Mouse (Mus musculus) bone marrow, adult 2 months (tissue): ENCODE results near the gene Slc6a6. TPM values are rescaled to one million over a fixed set of nuclear protein-coding genes. Genes with fewer than 3 reads are reported as not detected.

Experiments used
- H3K27ac ChIP-seq: fragments of 200-500 bp; 2 replicates; pipeline ENCODE4 v1.5.1; 2012; ENCODE audit warnings: low read depth, mild to moderate bottlenecking, control low read depth, inconsistent platforms, low read length; ENCODE audit not compliant: control insufficient read depth, poor library complexity, insufficient read depth
- H3K4me1 ChIP-seq: fragments of 200-500 bp; 2 replicates; pipeline ENCODE4 v1.6.1; 2011; ENCODE audit warnings: low read length; ENCODE audit not compliant: control insufficient read depth, insufficient read depth
- H3K4me3 ChIP-seq: fragments of 200-500 bp; replicated peaks from 2 replicates; pipeline ENCODE3; 2011; ENCODE audit warnings: mild to moderate bottlenecking, low read depth, low read length, control low read depth; ENCODE audit not compliant: control insufficient read depth
- CTCF ChIP-seq: fragments of 200-500 bp; IDR thresholded peaks from 2 replicates; pipeline ENCODE4 v1.5.1; 2011; ENCODE audit warnings: low read length, control low read depth; ENCODE audit not compliant: control insufficient read depth, insufficient read depth
- POLR2A ChIP-seq: fragments of 200-500 bp; IDR thresholded peaks from 2 replicates; pipeline ENCODE4 v1.6.1; 2011; ENCODE audit warnings: low read depth, mild to moderate bottlenecking, control low read depth, low read length, borderline replicate concordance; ENCODE audit not compliant: control insufficient read depth
- WGBS: fragments of 180-500 bp; shearing (Covaris S2); methylation state at CpG from one replicate; pipeline ENCODE4 v1.1.7; 2018; 5-methylcytosine and 5-hydroxymethylcytosine counted together
- polyA plus RNA-seq: library from polyadenylated mRNA; stranded (reverse); fragments of >200 nt; gene quantifications from 2 replicates; pipeline ENCODE4 v1.2.4, GENCODE M21; 2011; ENCODE audit warnings: low replicate concordance; ENCODE audit not compliant: missing spikeins, insufficient read depth, insufficient read length

The Slc6a6 gene
- polyA plus RNA-seq, 1 experiment, result 36.3 TPM

- Histone ChIP-seq H3K4me3 (peak overlapping the region; percentile 29), H3K4me1 (peaks cover 7% of the 10 kb centered on the region), H3K27ac (no peak overlapping the region)
- WGBS, result 71% methylated on average over 7 of the region's 7 CpGs
- no peak for TF ChIP-seq CTCF
Measured at GRCm38 (mm10) chr6:91685896-91686295, 2.0 kb downstream of the Slc6a6 start.

DNA sequence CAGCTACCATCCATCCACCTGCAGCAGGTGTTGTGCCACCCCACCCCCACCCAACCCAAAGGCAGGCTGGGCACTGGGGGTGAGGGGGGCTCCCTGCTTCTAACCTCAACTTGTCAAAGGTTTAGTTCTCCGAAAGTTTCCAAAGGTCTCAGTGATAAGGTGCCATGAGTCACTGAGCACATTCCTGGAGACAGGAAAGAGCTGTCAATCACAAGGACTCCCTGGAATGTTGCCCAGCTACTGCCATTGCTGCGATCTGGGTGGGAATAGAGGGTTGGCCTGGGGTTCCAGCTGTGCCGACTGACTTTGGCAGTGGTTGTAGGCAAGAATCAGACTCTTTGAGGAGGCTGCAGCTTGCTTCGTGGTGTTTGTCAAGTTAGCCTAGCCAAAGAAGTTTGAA, 2.7 kb downstream of the Slc6a6 start:
- 51% methylated on average over 4 of the region's 4 CpGs for WGBS

DNA sequence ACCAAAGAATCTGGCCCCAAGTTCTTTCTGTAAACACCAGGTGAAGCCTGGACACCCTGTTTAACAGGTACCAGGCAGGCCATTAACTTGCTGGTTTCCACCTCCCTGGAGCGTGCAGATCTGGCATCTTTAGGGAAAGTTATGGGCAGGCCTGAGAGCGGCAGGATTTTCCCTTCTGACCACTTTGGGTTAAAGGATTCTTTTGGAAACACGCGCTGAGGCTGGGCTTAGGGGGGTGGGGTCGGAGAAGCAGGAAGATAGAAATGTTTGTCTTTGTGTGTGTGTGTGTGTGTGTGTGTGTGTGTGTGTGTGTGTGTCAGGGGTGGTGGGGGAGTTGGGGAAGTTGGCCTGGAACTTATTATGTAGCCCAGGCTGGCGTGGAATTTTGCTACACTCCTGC, 4.2 kb downstream of the Slc6a6 start:
- no peak for TF ChIP-seq POLR2A
- TF ChIP-seq CTCF, result no peak
- 74% methylated on average over 6 of the region's 6 CpGs for WGBS
- H3K27ac ChIP-seq, result no peak overlapping the region
- H3K4me3 ChIP-seq, result no peak overlapping the region
- H3K4me1 ChIP-seq, result peaks cover 1% of the 10 kb centered on the region; the same call in 1 of the 2 replicates

More for the DNA sequence above, 2.7 kb downstream of the Slc6a6 start:
- peaks cover 7% of the 10 kb centered on the region for H3K4me1 ChIP-seq
- no peak overlapping the region for H3K27ac ChIP-seq
- TF ChIP-seq POLR2A, result no peak
- TF ChIP-seq CTCF, result no peak
- H3K4me3 ChIP-seq, result no peak overlapping the region

DNA sequence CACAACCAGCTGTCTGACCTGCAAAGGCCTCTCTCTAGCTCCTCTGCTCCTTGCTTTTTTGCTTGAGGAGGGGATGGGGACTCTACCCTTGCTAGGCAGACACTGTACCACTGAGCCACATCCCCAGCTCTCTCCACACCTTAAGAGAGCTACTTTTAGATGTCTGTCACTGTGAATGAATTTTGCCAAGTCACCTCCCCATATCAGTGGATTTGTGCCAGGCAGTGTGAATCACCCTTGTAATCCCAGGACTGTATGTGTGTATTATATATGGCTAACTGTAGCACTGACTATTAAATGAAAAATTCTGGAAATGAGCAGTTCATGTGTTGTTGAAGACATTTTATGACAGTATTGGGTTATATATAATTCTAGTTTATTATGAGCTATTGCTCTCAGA, 5.4 kb downstream of the Slc6a6 start:
- Histone ChIP-seq H3K4me3 (no peak overlapping the region), H3K27ac (no peak overlapping the region), H3K4me1 (peaks cover 4% of the 10 kb centered on the region; the same call in 1 of the 2 replicates)
- no peak for TF ChIP-seq POLR2A
- no peak for TF ChIP-seq CTCF

DNA sequence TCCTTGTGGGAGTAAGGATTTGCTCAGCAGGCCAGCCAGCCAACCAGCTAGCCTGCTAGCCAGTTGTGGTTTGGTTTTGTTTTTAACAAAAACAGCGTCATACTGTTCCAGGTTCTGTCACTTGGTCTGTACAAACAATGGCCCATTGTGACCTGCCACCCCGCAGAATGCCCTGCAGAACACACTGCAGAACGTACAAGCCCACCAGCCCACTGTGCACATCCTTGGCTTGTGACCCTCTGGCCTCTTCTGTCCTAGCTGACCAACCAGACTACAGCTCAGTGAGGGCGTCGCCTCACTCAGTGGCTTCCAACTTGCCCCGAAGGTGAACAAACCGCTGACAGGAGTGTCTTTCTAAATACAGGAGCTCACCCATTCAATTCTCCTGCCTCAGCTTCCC, 6.4 kb downstream of the Slc6a6 start:
- Histone ChIP-seq H3K27ac (no peak overlapping the region), H3K4me3 (no peak overlapping the region), H3K4me1 (peaks cover 4% of the 10 kb centered on the region; the same call in 1 of the 2 replicates)
- TF ChIP-seq CTCF (no peak), POLR2A (no peak)
- WGBS, result 85% methylated on average over 7 of the region's 7 CpGs

DNA sequence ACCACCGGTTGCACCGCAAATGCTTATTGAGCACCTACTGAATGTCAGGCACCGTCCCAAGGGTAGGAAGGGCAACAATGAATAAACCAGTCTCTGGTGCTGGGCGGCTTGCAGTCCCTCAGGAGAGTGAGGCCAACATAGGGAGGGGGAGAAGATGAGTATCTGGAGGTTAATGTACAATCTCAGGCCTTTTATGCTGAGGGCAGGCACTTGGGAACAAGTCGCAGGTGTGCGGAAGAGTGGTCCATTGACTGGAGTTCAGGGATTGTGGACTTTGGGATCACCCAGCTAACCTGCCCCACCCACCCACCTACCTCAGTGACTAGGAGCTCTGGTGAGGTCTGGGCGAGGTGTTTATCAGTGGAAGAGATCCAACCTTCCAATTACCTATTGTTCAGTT, 6.8 kb downstream of the Slc6a6 start:
- Histone ChIP-seq H3K4me3 (no peak overlapping the region), H3K4me1 (peaks cover 4% of the 10 kb centered on the region; the same call in 1 of the 2 replicates), H3K27ac (no peak overlapping the region)
- TF ChIP-seq POLR2A (no peak), CTCF (no peak)
- WGBS, result 90% methylated on average over 7 of the region's 7 CpGs

DNA sequence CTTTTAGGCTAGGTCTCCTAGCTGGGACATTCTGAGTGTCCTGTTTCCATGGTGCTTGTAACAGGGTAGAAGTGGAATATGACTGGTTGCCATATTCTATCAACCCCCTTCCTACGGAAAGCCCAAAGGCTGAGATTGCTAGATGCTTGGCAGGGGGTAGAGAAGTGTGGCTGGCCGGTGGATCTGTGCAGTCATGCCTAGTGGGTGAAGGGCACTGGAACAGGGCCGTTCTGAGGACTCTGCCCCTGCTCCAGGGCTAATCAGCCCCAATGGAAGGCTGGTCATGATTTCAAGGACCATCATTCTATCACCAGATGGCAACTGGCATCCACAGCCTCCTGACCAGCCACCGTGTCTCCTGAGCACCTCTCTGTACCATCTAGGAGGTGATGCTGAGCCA, 7.7 kb downstream of the Slc6a6 start:
- Histone ChIP-seq H3K4me3 (no peak overlapping the region), H3K4me1 (peaks cover 2% of the 10 kb centered on the region; the same call in 1 of the 2 replicates), H3K27ac (no peak overlapping the region)
- TF ChIP-seq CTCF (no peak), POLR2A (no peak)
- 87% methylated on average over 4 of the region's 4 CpGs for WGBS

DNA sequence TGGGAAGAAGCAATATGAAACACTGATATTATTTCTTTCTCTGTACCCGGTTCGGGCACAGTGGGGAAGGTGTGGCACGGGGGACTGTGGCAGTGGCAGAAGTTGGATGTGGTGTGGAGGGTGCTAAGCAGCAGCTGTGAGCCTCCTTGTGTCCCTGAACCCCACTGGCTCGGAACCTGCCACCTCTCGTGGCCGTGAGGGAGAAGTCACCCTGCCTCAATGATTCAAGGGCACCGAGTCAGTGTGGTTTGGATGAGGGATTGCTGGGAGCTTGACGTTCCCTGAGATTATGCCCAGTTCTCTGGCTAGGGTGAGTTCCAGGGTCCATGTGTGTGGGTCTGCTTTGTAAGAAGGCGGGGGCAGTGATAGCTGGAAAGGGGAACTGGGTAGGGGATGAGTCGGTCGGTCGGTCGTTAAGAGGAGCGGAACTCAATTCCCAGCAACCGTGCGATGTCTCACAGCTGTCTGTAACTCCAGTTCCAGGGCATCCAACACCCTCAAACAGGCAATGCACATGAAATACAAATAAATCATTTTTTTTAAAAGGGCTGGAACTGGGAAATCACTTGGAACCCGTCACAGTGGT, 9.5 kb downstream of the Slc6a6 start:
- Histone ChIP-seq H3K4me1 (peaks cover 2% of the 10 kb centered on the region; the same call in 1 of the 2 replicates), H3K27ac (no peak overlapping the region)
- WGBS, result 64% methylated on average over 17 of the region's 17 CpGs

GRCm38 (mm10) chr6:91694610-91695009, 10.8 kb downstream of the Slc6a6 start:
- H3K4me1 ChIP-seq, result peaks cover 5% of the 10 kb centered on the region
- no peak overlapping the region for H3K4me3 ChIP-seq
- no peak for TF ChIP-seq CTCF
- TF ChIP-seq POLR2A, result no peak
- WGBS, result 85% methylated on average over 7 of the region's 7 CpGs
- no peak overlapping the region for H3K27ac ChIP-seq

More for the DNA sequence above, 9.5 kb downstream of the Slc6a6 start:
- TF ChIP-seq POLR2A (no peak), CTCF (no peak)
- no peak overlapping the region for H3K4me3 ChIP-seq
